Mouse (Mus musculus): Measurements from ENCODE around the gene Cep95. TPM values are rescaled to one million over a fixed set of nuclear protein-coding genes. Genes with fewer than 3 reads are reported as not detected.

Cep95 gene
- polyA plus RNA-seq, 1 experiment from 2014 or later: 21.5 TPM

Small RNA genes lying within 50 kb of the gene (microRNA-seq; reads per million reads assigned to microRNA genes)
- 0.66 reads per million for gene Gm25994
- gene Mir3064: 12.5 reads per million, percentile 25 among the genes with 10 or more reads in this experiment

Other genes with a start within 250 kb of the Cep95 start
- gene Tex2, start 175.8 kb upstream of the Cep95 start, polyA plus RNA-seq (2016; fragmentation: Nextera tagmentation; extraction: Ambion mirVana): 16.3 TPM in 2 replicates
- gene Pecam1, start 38.6 kb upstream of the Cep95 start, polyA plus RNA-seq (2016; fragmentation: Nextera tagmentation; extraction: Ambion mirVana): 22.5 and 25.5 TPM in 2 replicates
- 0.89 and 1.4 TPM in 2 replicates for gene Milr1, start 38.0 kb upstream of the Cep95 start, polyA plus RNA-seq (2016; fragmentation: Nextera tagmentation; extraction: Ambion mirVana)
- gene Polg2, start 9.7 kb upstream of the Cep95 start, polyA plus RNA-seq (2016; fragmentation: Nextera tagmentation; extraction: Ambion mirVana): 9.3 and 10.8 TPM in 2 replicates
- gene Ddx5, start 67 bp upstream of the Cep95 start, polyA plus RNA-seq (2016; fragmentation: Nextera tagmentation; extraction: Ambion mirVana): 437 and 465 TPM in 2 replicates
- gene Smurf2, start 131.5 kb downstream of the Cep95 start, polyA plus RNA-seq (2016; fragmentation: Nextera tagmentation; extraction: Ambion mirVana): 16.4 and 18.2 TPM in 2 replicates
- gene Kpna2, start 210.3 kb downstream of the Cep95 start, polyA plus RNA-seq (2016; fragmentation: Nextera tagmentation; extraction: Ambion mirVana): 382 and 392 TPM in 2 replicates
- 5.2 and 5.5 TPM in 2 replicates for gene 1810010H24Rik, start 236.4 kb downstream of the Cep95 start, polyA plus RNA-seq (2016; fragmentation: Nextera tagmentation; extraction: Ambion mirVana)

Measured in neural tube, embryonic 12.5 days (tissue).